Mouse (Mus musculus) ES-E14 (cell line): ENCODE data around the gene Iars.

Source experiments
- CHD2 ChIP-seq: IDR thresholded peaks from 2 replicates; pipeline ENCODE4 v1.6.1; 2014; ENCODE audit warnings: mild to moderate bottlenecking, low read depth, low read length, inconsistent platforms
- MAFK ChIP-seq: IDR thresholded peaks from 2 replicates; pipeline ENCODE4 v1.6.1; 2014; ENCODE audit warnings: mild to moderate bottlenecking, low read depth, low read length, inconsistent platforms; ENCODE audit not compliant: insufficient read depth
- ZC3H11A ChIP-seq: IDR thresholded peaks from 2 replicates; pipeline ENCODE4 v1.6.1; 2012; ENCODE audit warnings: low read depth, mild to moderate bottlenecking, inconsistent platforms, low read length, borderline replicate concordance

GRCm38 (mm10) chr13:49741285-49742040 is 59.6 kb downstream of the Iars start:
- TF ChIP-seq CHD2: no peak
- no peak for TF ChIP-seq ZC3H11A
- no peak for TF ChIP-seq MAFK
